Mouse (Mus musculus) Patski (cell line): ENCODE measurements around the gene Ccdc33. TPM values are rescaled to one million over a fixed set of nuclear protein-coding genes. Genes with fewer than 3 reads are reported as not detected.

Experiments used
- ATAC-seq: fragments of 100-300 bp; one replicate; pipeline ENCODE4 v1.8.0; 2021
- CTCF ChIA-PET: fragments of 350-600 bp; sonication (Branson Sonifier 250); formaldehyde crosslinking; loops from one replicate; lab custom pipeline; 2022; ENCODE audit warnings: inconsistent platforms; lab: Charles Lee
- POLR2A ChIA-PET: fragments of 350-600 bp; sonication (Branson Sonifier 250); formaldehyde crosslinking; loops from one replicate; lab custom pipeline; 2022; ENCODE audit warnings: antibody characterized with exemption, inconsistent platforms; lab: Charles Lee
- DNase-seq: peaks from one replicate; pipeline ENCODE4 v3.0.0-alpha.2; 2011; ENCODE audit warnings: low read depth, low spot score
- H3K27me3 ChIP-seq: fragments of 371-371 bp; one replicate; pipeline ENCODE4 v1.5.1; 2021
- CTCF ChIP-seq: fragments of 100-300 bp; IDR thresholded peaks from one replicate; pipeline ENCODE4 v1.5.1; 2021
- in situ Hi-C: fragments of 300-500 bp; cut with MboI; formaldehyde crosslinking; loops from 3 replicates; pipeline ENCODE4 v1.11.1; 2018; ENCODE audit warnings: low pct_unique_long_range_greater_than_20kb, mixed read lengths
- polyA plus RNA-seq: library from polyadenylated mRNA; unstranded; gene quantifications from one replicate; pipeline ENCODE4 v1.2.3, GENCODE M21; 2021

The Ccdc33 gene
- polyA plus RNA-seq, 1 experiment from 2014 or later = 0.60 TPM

DNA sequence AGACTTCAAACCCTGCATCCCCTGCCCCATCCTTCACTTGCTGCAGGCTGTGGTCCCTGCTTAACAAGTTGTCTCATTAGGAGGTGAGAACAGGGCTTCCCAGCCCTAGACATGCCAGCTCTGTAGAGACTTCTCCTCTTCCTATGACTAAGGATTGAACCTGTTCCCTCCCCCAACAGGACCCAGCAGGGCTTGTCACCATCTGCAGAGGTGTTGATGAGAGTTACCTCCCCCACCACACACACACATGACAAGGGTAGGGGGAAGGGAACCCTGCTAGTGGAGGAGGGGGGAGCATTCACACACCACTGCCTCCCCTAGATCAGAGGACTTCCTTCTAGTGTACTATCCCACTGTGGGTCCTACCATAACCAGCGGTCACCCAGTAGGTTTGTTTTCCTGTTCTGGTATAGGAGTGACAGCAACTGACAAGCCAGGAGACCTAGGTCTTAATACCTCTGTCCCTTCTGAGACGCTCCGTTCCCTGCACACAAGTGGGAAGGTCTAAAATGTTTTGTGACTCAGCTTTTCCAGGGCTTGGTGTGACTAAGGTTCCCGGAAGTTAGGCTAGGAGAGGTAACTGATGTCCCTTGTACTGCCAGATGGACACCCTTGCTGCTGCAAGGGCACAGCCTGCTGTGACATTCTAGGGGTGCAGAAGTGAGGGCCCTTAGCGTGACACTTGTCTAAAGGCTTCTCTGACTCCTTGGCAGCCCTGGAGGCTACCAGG lies 18.6 kb downstream of the Ccdc33 start:
- ChIA-PET POLR2A (interaction anchor here (1.6 kb wide), 1 partner anchor 10 kb away, joined by 4 read pairs; no protein-coding TSS in a partner anchor), CTCF (interaction anchor here (1.4 kb wide), 1 partner anchor 16 kb away, joined by 4 read pairs; no protein-coding TSS in a partner anchor)
- TF ChIP-seq CTCF = no peak
- in situ Hi-C loops = no loop called here
- no peaks in the 10 kb centered on the region for H3K27me3 ChIP-seq
- ATAC-seq = peak; percentile 57
- DNase-seq = no peak

DNA sequence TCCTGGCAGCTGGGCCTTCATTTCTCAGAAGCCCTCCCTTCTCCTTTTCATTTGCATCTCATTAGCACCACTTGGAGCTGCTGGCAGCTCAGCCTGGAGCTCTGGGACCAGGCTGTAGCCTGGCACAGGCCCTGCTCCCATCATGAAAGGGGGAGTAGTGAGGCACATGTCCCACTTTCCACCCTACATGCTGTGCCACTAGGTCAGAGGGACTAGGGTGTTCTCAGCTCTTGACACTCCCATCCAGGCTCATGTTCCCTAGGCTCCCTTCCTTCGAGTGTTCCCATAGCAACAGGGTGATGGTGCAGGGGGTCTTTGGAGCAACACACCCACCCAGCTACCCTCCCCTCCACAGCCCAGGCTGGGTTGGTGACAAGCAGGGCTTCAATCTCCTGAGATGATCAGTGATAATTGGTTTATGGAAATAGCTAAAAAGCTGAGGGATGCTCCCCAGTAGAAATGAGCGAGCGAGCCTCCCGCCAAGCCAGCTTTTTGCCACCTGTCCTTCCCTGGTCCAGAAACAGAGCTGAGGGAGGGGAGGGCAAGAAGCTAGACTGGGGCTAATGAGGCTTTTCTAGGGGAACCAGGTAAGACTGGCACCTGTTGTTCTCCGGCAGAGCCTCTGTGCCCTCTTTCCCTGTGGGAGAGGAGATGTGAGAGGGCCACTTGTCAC lies 21.9 kb downstream of the Ccdc33 start:
- no peaks in the 10 kb centered on the region for H3K27me3 ChIP-seq
- no peak for TF ChIP-seq CTCF
- no peak for ATAC-seq
- DNase-seq = no peak
- in situ Hi-C loops = no loop called here
- POLR2A ChIA-PET = interaction anchor here (1.8 kb wide), 1 partner anchor 47 kb away, joined by 5 read pairs; no protein-coding TSS in a partner anchor
- CTCF ChIA-PET = interaction anchor here (1.2 to 1.6 kb wide), 2 partner anchors 8 to 107 kb away, joined by 3 to 6 read pairs; partner anchors contain the start of genes Islr and Islr2

DNA sequence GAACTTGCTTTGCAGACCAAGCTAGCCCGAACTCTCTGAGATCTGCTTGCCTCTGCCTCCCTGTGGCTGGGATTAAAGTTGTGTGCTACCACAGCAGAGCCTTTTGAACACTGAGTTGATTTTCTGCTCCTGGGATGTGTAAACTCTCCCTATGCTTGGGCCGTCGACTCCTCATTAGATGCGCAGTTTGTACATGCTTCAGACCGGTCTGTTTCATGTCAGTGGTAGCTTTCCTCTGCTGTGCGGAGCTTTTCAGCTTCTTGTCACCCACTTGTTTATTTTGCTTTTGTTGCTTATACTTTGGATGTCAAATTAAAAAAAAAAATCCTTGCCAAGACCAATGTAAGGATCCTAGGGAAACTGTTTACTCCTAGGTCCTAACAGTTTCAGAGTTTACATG lies 22.6 kb downstream of the Ccdc33 start:
- in situ Hi-C loops = no loop called here
- no peak for TF ChIP-seq CTCF
- no peaks in the 10 kb centered on the region for H3K27me3 ChIP-seq
- no peak for DNase-seq
- no peak for ATAC-seq
- ChIA-PET CTCF (interaction anchor here (1.2 to 1.6 kb wide), 2 partner anchors 9 to 108 kb away, joined by 3 to 6 read pairs; partner anchors contain the start of genes Islr and Islr2), POLR2A (interaction anchor here (1.8 kb wide), 1 partner anchor 48 kb away, joined by 5 read pairs; no protein-coding TSS in a partner anchor)

DNA sequence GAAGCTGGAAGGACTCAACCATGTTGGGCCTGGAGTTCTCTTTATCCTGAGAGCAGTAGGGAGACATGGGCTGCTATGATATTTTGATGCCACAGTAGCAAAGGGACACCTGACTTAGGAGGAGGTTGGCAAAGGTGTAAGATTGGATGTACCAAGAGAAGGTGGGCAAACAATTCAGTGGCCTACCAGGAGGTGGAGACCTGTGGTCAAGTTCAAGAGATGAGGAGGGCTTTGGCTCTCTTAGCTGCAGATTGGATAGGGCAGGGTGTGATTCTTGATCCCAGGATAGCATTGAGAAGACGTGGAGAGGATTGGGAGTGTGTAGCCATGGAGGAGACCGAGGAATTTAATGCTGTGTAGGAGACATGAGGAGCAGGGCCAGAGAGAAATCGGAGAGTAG lies 24.8 kb downstream of the Ccdc33 start:
- no peak for TF ChIP-seq CTCF
- ChIA-PET POLR2A (interaction anchor here (0.6 to 0.7 kb wide), 2 partner anchors 9 to 55 kb away, joined by 3 to 6 read pairs; no protein-coding TSS in a partner anchor), CTCF (no interaction called here)
- in situ Hi-C loops = no loop called here
- no peak for DNase-seq
- no peak for ATAC-seq
- no peaks in the 10 kb centered on the region for H3K27me3 ChIP-seq

DNA sequence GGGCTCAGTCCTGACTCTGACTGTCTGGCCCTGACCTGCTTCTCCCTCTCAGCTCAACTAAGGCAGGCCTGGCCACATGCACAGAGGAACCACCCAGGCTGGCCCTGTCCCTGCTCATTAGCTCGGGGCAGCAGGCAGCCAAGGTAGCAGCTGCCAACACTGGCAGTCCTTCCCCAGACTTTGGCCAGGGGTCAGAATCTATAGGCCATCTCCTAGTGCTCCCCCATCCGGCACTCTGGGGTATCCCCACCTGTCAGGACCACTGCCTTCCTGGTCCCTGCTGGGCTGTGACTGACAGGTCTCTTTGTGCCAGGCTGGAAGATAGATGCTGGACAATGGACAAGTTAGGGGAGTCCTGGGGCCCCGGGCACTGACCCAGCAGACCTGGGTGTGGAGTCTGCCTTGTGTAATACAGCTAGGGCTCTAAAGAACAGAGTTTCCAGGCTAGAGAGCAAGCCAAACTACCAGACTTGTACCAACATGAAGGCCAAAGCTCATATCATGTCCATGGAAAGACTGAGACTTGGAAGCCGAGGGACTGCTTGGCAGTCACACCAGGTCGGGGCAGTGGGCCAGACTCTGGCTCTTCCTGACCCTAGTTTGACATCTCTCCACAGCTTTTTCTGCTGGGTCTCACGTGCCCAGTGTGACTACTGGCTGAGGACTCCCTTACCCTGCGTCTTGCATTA lies 25.9 kb downstream of the Ccdc33 start:
- no peak for DNase-seq
- H3K27me3 ChIP-seq = no peaks in the 10 kb centered on the region
- in situ Hi-C loops = no loop called here
- POLR2A ChIA-PET = interaction anchor here (0.7 kb wide), 1 partner anchor 56 kb away, joined by 3 read pairs; no protein-coding TSS in a partner anchor
- no peak for ATAC-seq
- CTCF ChIA-PET = interaction anchor here (1.0 to 1.4 kb wide), 3 partner anchors 15 to 25 kb away, joined by 3 to 4 read pairs (median 3); no protein-coding TSS in a partner anchor
- TF ChIP-seq CTCF = no peak

DNA sequence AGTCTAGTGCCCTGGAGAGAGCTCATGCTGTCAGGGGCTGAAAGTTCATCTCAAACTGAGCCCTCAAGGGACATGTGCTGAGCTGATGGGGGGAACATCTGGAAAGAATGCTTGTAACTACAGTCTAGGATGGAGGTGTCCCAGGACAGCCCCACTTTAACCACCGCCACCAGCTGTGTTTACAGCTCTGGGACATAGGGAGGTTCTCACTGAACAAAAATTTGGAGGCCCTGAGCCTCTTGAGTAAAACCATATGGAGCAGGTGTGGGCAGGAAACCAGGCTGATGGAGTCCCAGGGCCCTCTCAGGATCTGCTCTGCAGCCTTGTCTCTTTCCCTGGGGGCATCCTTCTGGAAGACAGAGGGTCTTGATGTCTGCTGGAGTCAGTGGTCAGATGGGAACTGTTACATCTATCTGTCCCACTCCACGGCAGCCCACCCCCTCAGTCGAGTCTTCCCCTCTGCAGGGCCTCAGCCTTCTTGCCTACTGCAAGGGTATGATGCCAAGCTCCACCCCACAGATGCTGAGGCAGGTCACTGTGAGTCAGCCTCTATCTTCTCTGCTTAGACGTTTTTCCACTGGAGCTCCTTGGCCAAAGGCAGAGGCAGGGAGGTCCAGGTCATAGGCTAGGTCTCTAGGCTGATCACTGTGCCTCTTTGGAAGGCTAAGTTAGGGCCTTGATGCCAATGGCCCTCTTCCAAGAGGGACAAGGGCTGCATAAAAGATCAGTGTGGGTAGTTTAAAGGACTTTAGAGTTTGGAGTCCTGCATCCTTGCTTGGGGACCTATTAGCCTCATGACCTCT lies 26.8 kb downstream of the Ccdc33 start:
- in situ Hi-C loops = no loop called here
- ChIA-PET POLR2A (no interaction called here), CTCF (interaction anchor here (0.6 to 1.4 kb wide), 3 partner anchors 14 to 27 kb away, joined by 3 to 4 read pairs (median 3); no protein-coding TSS in a partner anchor)
- ATAC-seq (no peak), DNase-seq (no peak)
- no peak for TF ChIP-seq CTCF
- no peaks in the 10 kb centered on the region for H3K27me3 ChIP-seq

DNA sequence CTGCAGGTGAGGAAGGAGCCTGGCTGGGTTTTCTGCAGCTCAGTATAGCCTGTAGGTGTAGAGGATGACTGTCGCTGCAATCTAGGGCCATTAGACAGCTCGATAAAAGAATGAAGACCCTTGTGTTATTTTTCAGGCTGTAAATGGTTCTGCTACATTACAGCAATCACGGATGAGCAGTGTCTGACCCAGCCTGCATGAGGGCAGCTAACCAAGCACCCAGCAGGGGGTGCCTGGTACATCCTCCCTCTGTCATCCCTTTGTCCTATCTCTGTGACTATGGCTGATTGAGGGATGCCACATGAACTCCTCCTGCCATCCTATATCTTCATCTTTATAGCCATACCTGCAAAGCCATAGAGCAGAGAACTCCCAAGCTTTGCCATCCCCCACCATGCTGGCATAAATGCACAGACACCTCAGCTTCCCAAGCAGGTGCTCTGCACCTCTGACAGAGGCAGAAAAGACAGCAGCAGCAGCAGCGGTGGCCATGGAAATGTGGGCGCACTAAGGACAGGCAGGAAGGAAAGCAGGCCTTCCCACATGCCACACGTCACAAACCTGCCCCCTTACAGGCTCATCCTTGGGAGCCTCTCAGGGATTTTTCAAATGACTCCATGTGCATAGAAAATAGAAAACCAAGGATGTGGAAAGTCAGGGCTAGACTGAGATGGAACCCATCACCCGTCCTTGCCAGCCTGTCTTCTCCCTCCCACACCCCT lies 31.2 kb downstream of the Ccdc33 start:
- TF ChIP-seq CTCF = no peak
- ATAC-seq = no peak
- ChIA-PET CTCF (interaction anchor here (1.0 kb wide), 1 partner anchor 118 kb away, joined by 3 read pairs; no protein-coding TSS in a partner anchor), POLR2A (interaction anchor here (1.5 kb wide), 1 partner anchor 9 kb away, joined by 9 read pairs; no protein-coding TSS in a partner anchor)
- DNase-seq = no peak
- no peaks in the 10 kb centered on the region for H3K27me3 ChIP-seq
- in situ Hi-C loops = no loop called here

DNA sequence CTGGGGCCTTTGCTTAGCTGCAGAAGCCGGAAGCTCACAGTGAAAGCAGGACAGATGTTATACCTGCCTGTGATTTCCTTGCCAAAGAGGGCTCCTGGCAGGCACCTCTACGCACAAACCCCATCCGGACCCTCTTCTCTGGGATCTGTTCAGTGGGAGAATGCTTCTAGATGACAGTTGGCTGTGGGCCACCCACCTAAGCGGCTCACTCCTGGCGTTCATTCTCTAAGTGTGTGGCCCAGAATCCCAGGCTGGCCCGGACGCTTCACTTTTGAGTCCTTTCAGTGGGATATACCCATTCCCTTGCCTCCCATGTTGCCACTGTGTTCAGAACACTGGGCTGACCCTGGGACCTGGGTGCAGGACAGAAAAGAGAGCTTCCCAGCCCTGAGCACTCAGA lies 31.8 kb downstream of the Ccdc33 start:
- in situ Hi-C loops = no loop called here
- ATAC-seq = no peak
- no peaks in the 10 kb centered on the region for H3K27me3 ChIP-seq
- ChIA-PET CTCF (interaction anchor here (0.9 to 1.2 kb wide), 2 partner anchors 8 to 57 kb away, joined by 3 read pairs; no protein-coding TSS in a partner anchor), POLR2A (no interaction called here)
- no peak for DNase-seq
- TF ChIP-seq CTCF = no peak

DNA sequence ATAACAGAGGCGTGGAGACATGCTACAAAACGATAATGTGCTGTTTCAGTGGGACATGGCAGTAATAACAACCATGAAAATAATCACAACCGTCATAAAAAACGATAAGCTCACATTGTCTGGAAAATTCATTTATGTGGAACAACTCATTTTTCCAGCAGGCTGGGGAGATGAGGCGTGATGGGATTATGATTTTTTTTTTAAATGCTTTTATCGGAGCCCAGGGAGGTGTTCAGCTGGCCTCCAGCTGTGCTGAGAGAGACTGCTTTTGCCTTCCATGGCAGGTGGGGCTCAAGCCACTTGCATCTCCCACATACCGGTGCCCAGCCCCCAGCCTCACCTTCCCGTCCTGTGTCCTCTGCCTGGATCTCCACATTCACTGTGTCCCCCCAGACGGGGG lies 32.4 kb downstream of the Ccdc33 start:
- POLR2A ChIA-PET = no interaction called here
- ATAC-seq (no peak), DNase-seq (no peak)

More for the DNA sequence above, 32.4 kb downstream of the Ccdc33 start:
- no peaks in the 10 kb centered on the region for H3K27me3 ChIP-seq
- no peak for TF ChIP-seq CTCF
- CTCF ChIA-PET = interaction anchor here (0.9 to 1.4 kb wide), 3 partner anchors 9 to 57 kb away, joined by 3 read pairs; no protein-coding TSS in a partner anchor
- in situ Hi-C loops = no loop called here
